ENCODE assay signal across 24 mouse cellular contexts in genomic region chr5:36807106-36807505, GRCm38 (mm10). TPM values are rescaled to one million over a fixed set of nuclear protein-coding genes. Genes with fewer than 3 reads are reported as not detected.
DNase-seq lines count a peak whose midpoint lies in the region; ATAC-seq and TF ChIP-seq lines count a peak whose summit lies in the region.
"Had no signal": no experiment of that assay in that cellular context is flagged by ENCODE, and none has a peak within 500 bp of the region (broad histone marks: within the 10 kb centered on the region; RNA-seq: fewer than 3 reads in every experiment).

No protein-coding gene starts in this region.

- H3K36me3 ChIP-seq in intestine, postnatal 0 days (ENCODE audit: control insufficient read depth, insufficient read depth) = peaks cover 9% of the 10 kb centered on the region; the same call in 1 of the 2 replicates
- no peaks in the 10 kb centered on the region for H3K36me3 ChIP-seq in intestine, embryonic 15.5 days
- H3K36me3 ChIP-seq in stomach, postnatal 0 days (ENCODE audit: control insufficient read depth, insufficient read depth, low read length) = no peaks in the 10 kb centered on the region
- no peaks in the 10 kb centered on the region for H3K36me3 ChIP-seq in lung, postnatal 0 days (ENCODE audit: insufficient read depth, low read length)
- H3K36me3 ChIP-seq: embryonic facial prominence, embryonic 13.5 days; forebrain, embryonic 10.5 days; forebrain, embryonic 15.5 days; heart, embryonic 15.5 days; hindbrain, embryonic 15.5 days; limb, embryonic 13.5 days; lung, embryonic 15.5 days; midbrain, embryonic 12.5 days had no signal

- H3K4me2 ChIP-seq in intestine, postnatal 0 days (replicated peaks; ENCODE audit: low read depth) = no peak overlapping the region
- no peak overlapping the region for H3K4me2 ChIP-seq in intestine, embryonic 15.5 days (replicated peaks)
- H3K4me2 ChIP-seq in stomach, postnatal 0 days (replicated peaks; ENCODE audit: low read depth) = no peak overlapping the region
- H3K4me2 ChIP-seq in lung, postnatal 0 days (replicated peaks; ENCODE audit: low read depth, low read length) = no peak overlapping the region
- H3K4me2 ChIP-seq: embryonic facial prominence, embryonic 13.5 days; forebrain, embryonic 15.5 days; heart, embryonic 15.5 days; hindbrain, embryonic 15.5 days; limb, embryonic 13.5 days; liver, embryonic 11.5 days; lung, embryonic 15.5 days; midbrain, embryonic 12.5 days had no signal

- DNase-seq in gastrocnemius, adult 2 months = peak; percentile 11
- no peak for DNase-seq in gastrocnemius, postnatal 10 days
- peak; percentile 31 for DNase-seq in 3T3-L1 (ENCODE audit: low read depth, low spot score)
- no peak for DNase-seq in stomach, postnatal 0 days (ENCODE audit: low spot score)
- no peak for DNase-seq in lung, postnatal 0 days (ENCODE audit: low spot score)
- DNase-seq: adrenal gland, adult 8-10 months; cerebellum, adult 11-12 months; cerebellum, postnatal 10 days; kidney, postnatal 25 days; lung, postnatal 4 days had no signal

- H3K27me3 ChIP-seq in intestine, postnatal 0 days (replicated peaks; ENCODE audit: control insufficient read depth, insufficient read depth, low read length) = no peaks in the 10 kb centered on the region
- no peaks in the 10 kb centered on the region for H3K27me3 ChIP-seq in intestine, embryonic 15.5 days (replicated peaks)
- H3K27me3 ChIP-seq in stomach, postnatal 0 days (ENCODE audit: control insufficient read depth, insufficient read depth, low read length) = no peaks in the 10 kb centered on the region
- no peaks in the 10 kb centered on the region for H3K27me3 ChIP-seq in lung, postnatal 0 days (replicated peaks; ENCODE audit: insufficient read depth, low read length)
- H3K27me3 ChIP-seq: embryonic facial prominence, embryonic 13.5 days; forebrain, embryonic 15.5 days; hindbrain, embryonic 15.5 days; limb, embryonic 13.5 days; lung, embryonic 15.5 days; midbrain, embryonic 12.5 days had no signal

- 20% methylated on average over 5 of the region's 5 CpGs for WGBS in intestine, postnatal 0 days
- 27% methylated on average over 5 of the region's 5 CpGs for WGBS in intestine, embryonic 15.5 days
- WGBS in stomach, postnatal 0 days = 29% methylated on average over 5 of the region's 5 CpGs
- 10% methylated on average over 5 of the region's 5 CpGs for WGBS in lung, postnatal 0 days

- TF ChIP-seq EP300 in stomach, postnatal 0 days (optimal IDR thresholded peaks at IDR 0.05) = no peak
- no peak for TF ChIP-seq EP300 in lung, postnatal 0 days (IDR thresholded peaks at IDR 0.05)

- TF ChIP-seq CTCF in gastrocnemius, adult 2 months (IDR thresholded peaks at IDR 0.05) = no peak
- TF ChIP-seq CTCF in intestine, postnatal 0 days (IDR thresholded peaks at IDR 0.05; ENCODE audit: low read depth) = 0 out of 2 replicates have a peak, but pooled peaks have one; percentile 13
- TF ChIP-seq CTCF in stomach, postnatal 0 days (IDR thresholded peaks at IDR 0.05; ENCODE audit: low read depth) = no peak
- no peak for TF ChIP-seq CTCF in lung, postnatal 0 days (IDR thresholded peaks at IDR 0.05)

- no peak overlapping the region for H3K9ac ChIP-seq in intestine, postnatal 0 days (ENCODE audit: low read depth, low read length)
- no peak overlapping the region for H3K9ac ChIP-seq in intestine, embryonic 15.5 days
- no peak overlapping the region for H3K9ac ChIP-seq in stomach, postnatal 0 days (ENCODE audit: low read length)
- H3K9ac ChIP-seq in lung, postnatal 0 days (replicated peaks; ENCODE audit: low read depth) = no peak overlapping the region
- H3K9ac ChIP-seq: embryonic facial prominence, embryonic 13.5 days; forebrain, embryonic 15.5 days; heart, embryonic 15.5 days; hindbrain, embryonic 15.5 days; limb, embryonic 13.5 days; lung, embryonic 15.5 days; midbrain, embryonic 12.5 days had no signal

- H3K4me1 ChIP-seq in intestine, postnatal 0 days (replicated peaks; ENCODE audit: control insufficient read depth, insufficient read depth, low read length) = no peaks in the 10 kb centered on the region
- H3K4me1 ChIP-seq in intestine, embryonic 15.5 days (replicated peaks) = no peaks in the 10 kb centered on the region
- no peaks in the 10 kb centered on the region for H3K4me1 ChIP-seq in brown adipose tissue, adult 24 weeks (ENCODE audit: control insufficient read depth, insufficient read depth, insufficient read length, low read length)
- H3K4me1 ChIP-seq in stomach, postnatal 0 days (replicated peaks; ENCODE audit: control insufficient read depth, insufficient read depth) = no peaks in the 10 kb centered on the region
- no peaks in the 10 kb centered on the region for H3K4me1 ChIP-seq in lung, postnatal 0 days (ENCODE audit: insufficient read depth, low read depth, low read length)
- H3K4me1 ChIP-seq: embryonic facial prominence, embryonic 13.5 days; forebrain, embryonic 10.5 days; forebrain, embryonic 15.5 days; hindbrain, embryonic 15.5 days; limb, embryonic 13.5 days; lung, embryonic 15.5 days; midbrain, embryonic 12.5 days had no signal

- no peak for ATAC-seq in intestine, postnatal 0 days
- ATAC-seq in intestine, embryonic 15.5 days = no peak
- ATAC-seq in stomach, postnatal 0 days (ENCODE audit: low FRiP score, low TSS enrichment) = no peak
- ATAC-seq in lung, postnatal 0 days = no peak
- ATAC-seq: forebrain, embryonic 15.5 days; inflammation-experienced regulatory T-cells, adult 6 months had no signal

- H3K27ac ChIP-seq in gastrocnemius, adult 2 months = no peak overlapping the region
- no peak overlapping the region for H3K27ac ChIP-seq in intestine, postnatal 0 days (ENCODE audit: low read depth, low read length)
- H3K27ac ChIP-seq in intestine, embryonic 15.5 days = no peak overlapping the region
- H3K27ac ChIP-seq in brown adipose tissue, adult 24 weeks (replicated peaks; ENCODE audit: low read depth, low read length) = 0 out of 2 replicates have a peak overlapping the region, but pooled peaks have one; percentile 1
- H3K27ac ChIP-seq in stomach, postnatal 0 days (replicated peaks) = no peak overlapping the region
- H3K27ac ChIP-seq in lung, postnatal 0 days (ENCODE audit: low read length) = no peak overlapping the region
- H3K27ac ChIP-seq: embryonic facial prominence, embryonic 13.5 days; forebrain, embryonic 10.5 days; forebrain, embryonic 15.5 days; heart, embryonic 15.5 days; hindbrain, embryonic 15.5 days; limb, embryonic 13.5 days; lung, embryonic 15.5 days; midbrain, embryonic 12.5 days had no signal

- H3K9me3 ChIP-seq in intestine, postnatal 0 days (ENCODE audit: control insufficient read depth) = no peaks in the 10 kb centered on the region
- H3K9me3 ChIP-seq in intestine, embryonic 15.5 days = no peaks in the 10 kb centered on the region
- no peaks in the 10 kb centered on the region for H3K9me3 ChIP-seq in stomach, postnatal 0 days (ENCODE audit: control insufficient read depth, low read length)
- H3K9me3 ChIP-seq in lung, postnatal 0 days (ENCODE audit: low read length) = no peaks in the 10 kb centered on the region
- H3K9me3 ChIP-seq: embryonic facial prominence, embryonic 13.5 days; forebrain, embryonic 10.5 days; forebrain, embryonic 15.5 days; heart, embryonic 15.5 days; hindbrain, embryonic 15.5 days; limb, embryonic 13.5 days; lung, embryonic 15.5 days; midbrain, embryonic 12.5 days had no signal

- no peak overlapping the region for H3K4me3 ChIP-seq in gastrocnemius, adult 2 months
- H3K4me3 ChIP-seq in intestine, postnatal 0 days (ENCODE audit: low read depth, low read length) = no peak overlapping the region
- H3K4me3 ChIP-seq in intestine, embryonic 15.5 days (replicated peaks) = no peak overlapping the region
- no peak overlapping the region for H3K4me3 ChIP-seq in brown adipose tissue, adult 24 weeks (ENCODE audit: insufficient read depth, low read depth, low read length)
- no peak overlapping the region for H3K4me3 ChIP-seq in stomach, postnatal 0 days (ENCODE audit: low read depth, low read length)
- H3K4me3 ChIP-seq in lung, postnatal 0 days (ENCODE audit: low read depth, low read length) = no peak overlapping the region
- H3K4me3 ChIP-seq: embryonic facial prominence, embryonic 13.5 days; forebrain, embryonic 10.5 days; forebrain, embryonic 15.5 days; heart, embryonic 15.5 days; hindbrain, embryonic 15.5 days; limb, embryonic 13.5 days; lung, embryonic 15.5 days; megakaryocyte, embryonic 14.5 days; midbrain, embryonic 12.5 days had no signal

- intact Hi-C loops in gastrocnemius, adult 2 months (cut with DNase I) = no loop called here

RNA-seq across cellular contexts. Expression of gene Mrfap1, which starts 10.5 kb away (rescaled TPM):
- total RNA-seq in gastrocnemius, adult 2 months (2021) = 100 to 1,000 TPM; 207 to 261 TPM
- total RNA-seq in gastrocnemius, postnatal 10 days (2021) = 100 to 1,000 TPM; 319 to 321 TPM
- 379 and 386 TPM in 2 replicates for polyA plus RNA-seq in intestine, postnatal 0 days (2015; fragmentation: Nextera tagmentation; extraction: Ambion mirVana)
- 421 and 480 TPM in 2 replicates for polyA plus RNA-seq in intestine, embryonic 15.5 days (2015; fragmentation: Nextera tagmentation; extraction: Ambion mirVana)
- polyA plus RNA-seq in brown adipose tissue, adult 24 weeks (2012; ENCODE audit: insufficient read depth, insufficient read length, missing spikeins) = 235 and 311 TPM in 2 replicates
- polyA plus RNA-seq in stomach, postnatal 0 days (2015; fragmentation: Nextera tagmentation; extraction: Ambion mirVana) = 310 and 322 TPM in 2 replicates
- polyA plus RNA-seq in lung, postnatal 0 days (2015; fragmentation: Nextera tagmentation; extraction: Ambion mirVana) = 281 and 298 TPM in 2 replicates

RNA-seq across cellular contexts. Expression of gene Man2b2, which starts 23.3 kb away (rescaled TPM):
- 1 to 10 TPM; 4.7 to 6.2 TPM for total RNA-seq in gastrocnemius, adult 2 months (2021)
- 10 to 100 TPM; 12.1 to 15.1 TPM for total RNA-seq in gastrocnemius, postnatal 10 days (2021)
- 99.0 and 116 TPM in 2 replicates for polyA plus RNA-seq in intestine, postnatal 0 days (2015; fragmentation: Nextera tagmentation; extraction: Ambion mirVana)
- 26.4 and 30.6 TPM in 2 replicates for polyA plus RNA-seq in intestine, embryonic 15.5 days (2015; fragmentation: Nextera tagmentation; extraction: Ambion mirVana)
- 10.3 and 13.1 TPM in 2 replicates for polyA plus RNA-seq in brown adipose tissue, adult 24 weeks (2012; ENCODE audit: insufficient read depth, insufficient read length, missing spikeins)
- 16.3 and 18.0 TPM in 2 replicates for polyA plus RNA-seq in stomach, postnatal 0 days (2015; fragmentation: Nextera tagmentation; extraction: Ambion mirVana)
- 14.8 and 15.7 TPM in 2 replicates for polyA plus RNA-seq in lung, postnatal 0 days (2015; fragmentation: Nextera tagmentation; extraction: Ambion mirVana)

RNA-seq across cellular contexts. Expression of gene Bloc1s4, which starts 58.7 kb away (rescaled TPM):
- 10 to 100 TPM in 1 of 2 experiments, 1 to 10 TPM in 1; 9.1 to 11.0 TPM for total RNA-seq in gastrocnemius, adult 2 months (2021)
- total RNA-seq in gastrocnemius, postnatal 10 days (2021) = 10 to 100 TPM in 1 of 2 experiments, 1 to 10 TPM in 1; 9.8 to 11.0 TPM
- polyA plus RNA-seq in intestine, postnatal 0 days (2015; fragmentation: Nextera tagmentation; extraction: Ambion mirVana) = 22.0 and 22.5 TPM in 2 replicates
- polyA plus RNA-seq in intestine, embryonic 15.5 days (2015; fragmentation: Nextera tagmentation; extraction: Ambion mirVana) = 21.8 and 23.5 TPM in 2 replicates
- polyA plus RNA-seq in brown adipose tissue, adult 24 weeks (2012; ENCODE audit: insufficient read depth, insufficient read length, missing spikeins) = 12.0 and 17.0 TPM in 2 replicates
- polyA plus RNA-seq in stomach, postnatal 0 days (2015; fragmentation: Nextera tagmentation; extraction: Ambion mirVana) = 21.4 and 22.2 TPM in 2 replicates
- polyA plus RNA-seq in lung, postnatal 0 days (2015; fragmentation: Nextera tagmentation; extraction: Ambion mirVana) = 26.8 and 28.3 TPM in 2 replicates

Comparison
In these comparisons a context has a peak if more than half of its experiments do, and no peak if none do; other contexts are left out.
1. DNase-seq: peak in gastrocnemius, adult 2 months (single experiment) and 3T3-L1 (single experiment); none in gastrocnemius, postnatal 10 days (single experiment), stomach, postnatal 0 days (single experiment) and lung, postnatal 0 days (single experiment).